Mouse (Mus musculus): ENCODE data around the gene Vegfc.

DNA sequence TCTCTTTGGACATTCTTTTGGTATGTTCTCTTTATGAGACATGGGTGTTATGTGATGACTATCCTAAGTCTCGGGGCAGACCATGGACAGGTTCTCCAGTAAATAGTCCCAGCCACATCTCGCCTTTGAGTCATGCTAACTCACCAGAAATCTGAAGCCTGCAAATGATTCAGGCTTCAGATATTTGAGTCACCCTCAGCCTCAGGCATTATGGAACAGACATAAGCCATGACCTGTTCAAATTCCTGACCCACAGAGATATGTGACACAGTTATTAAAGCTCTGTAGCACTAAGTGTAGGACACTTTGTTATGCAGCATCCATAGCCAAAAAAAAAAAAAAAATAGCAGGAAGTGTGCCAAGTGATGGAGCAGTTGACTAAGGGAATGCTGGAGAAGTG, 138.8 kb downstream of the Vegfc start:
- TF ChIP-seq POLR2A (IDR thresholded peaks at IDR 0.05; ENCODE audit: borderline replicate concordance, low read depth, low read length) (no peak), CTCF (IDR thresholded peaks at IDR 0.05; ENCODE audit: low read depth, low read length) (no peak)

Measured in bone marrow macrophage, adult 2 months (primary cell).